In genomic region chr5:92808503-92809415, GRCm38 (mm10) we compare ENCODE assay signal across 8 mouse cellular contexts.
DNase-seq lines count a peak whose midpoint lies in the region; ATAC-seq lines count a peak whose summit lies in the region.

No protein-coding gene starts in this region.

- peak overlapping the region; percentile 55 for H3K4me2 ChIP-seq in hindbrain, embryonic 16.5 days (ENCODE audit: low read length)
- H3K4me2 ChIP-seq in midbrain, embryonic 15.5 days, result peak overlapping the region; percentile 47

- H3K27me3 ChIP-seq in hindbrain, embryonic 16.5 days (replicated peaks; ENCODE audit: control insufficient read depth, insufficient read depth, low read length), result peaks cover 7% of the 10 kb centered on the region; the same call in 1 of the 2 replicates
- H3K27me3 ChIP-seq in midbrain, embryonic 15.5 days (replicated peaks), result 0 out of 2 replicates have a peak, but pooled peaks cover 8% of the 10 kb centered on the region

- intact Hi-C loops in gastrocnemius, postnatal 36 days (cut with DNase I), result no loop called here

- H3K9me3 ChIP-seq in hindbrain, embryonic 16.5 days (ENCODE audit: control insufficient read depth, low read length), result no peaks in the 10 kb centered on the region
- H3K9me3 ChIP-seq in midbrain, embryonic 15.5 days, result no peaks in the 10 kb centered on the region

- WGBS in hindbrain, embryonic 16.5 days, result 3% methylated on average over 28 of the region's 28 CpGs
- WGBS in midbrain, embryonic 15.5 days, result 3% methylated on average over 28 of the region's 28 CpGs

- H3K4me1 ChIP-seq in hindbrain, embryonic 16.5 days (ENCODE audit: control insufficient read depth, insufficient read depth, low read depth, low read length), result peaks cover 10% of the 10 kb centered on the region
- peaks cover 18% of the 10 kb centered on the region for H3K4me1 ChIP-seq in midbrain, embryonic 15.5 days

- no peak overlapping the region for H3K27ac ChIP-seq in hindbrain, embryonic 16.5 days (ENCODE audit: low read depth, low read length)
- no peak overlapping the region for H3K27ac ChIP-seq in midbrain, embryonic 15.5 days

- H3K36me3 ChIP-seq in hindbrain, embryonic 16.5 days (ENCODE audit: control insufficient read depth, insufficient read depth, low read length), result no peaks in the 10 kb centered on the region
- no peaks in the 10 kb centered on the region for H3K36me3 ChIP-seq in midbrain, embryonic 15.5 days (replicated peaks)

- DNase-seq in R1 (ENCODE audit: low read depth, low spot score) (peak; percentile 90), liver (peak; percentile 54)
- peak; percentile 66 to 75 for DNase-seq in cerebellum, postnatal 25 days
- DNase-seq in gastrocnemius, postnatal 36 days, result peak; percentile 8 to 17
- peak; percentile 19 for DNase-seq in urinary bladder, postnatal 10 days (ENCODE audit: low spot score)
- DNase-seq in T-cell, adult 2 months (ENCODE audit: low spot score), result no peak

- peak overlapping the region; percentile 44 for H3K9ac ChIP-seq in hindbrain, embryonic 16.5 days (ENCODE audit: low read depth, low read length)
- H3K9ac ChIP-seq in midbrain, embryonic 15.5 days, result peak overlapping the region; percentile 5; the same call in 1 of the 2 replicates

- peak; percentile 71 for ATAC-seq in hindbrain, embryonic 16.5 days
- ATAC-seq in midbrain, embryonic 15.5 days (replicated peaks), result peak; percentile 78

- peak overlapping the region; percentile 29 for H3K4me3 ChIP-seq in hindbrain, embryonic 16.5 days (ENCODE audit: low read length)
- H3K4me3 ChIP-seq in midbrain, embryonic 15.5 days, result peak overlapping the region; percentile 30
